Mouse (Mus musculus) neural tube, embryonic 11.5 days (tissue): ENCODE results near the gene Rtp1. TPM values are rescaled to one million over a fixed set of nuclear protein-coding genes. Genes with fewer than 3 reads are reported as not detected.

ENCODE experiments used
- ATAC-seq: fragments of 200-750 bp; cut with Nextera tagmentation; 2 replicates; pipeline ENCODE4 v1.8.0; 2017; ENCODE audit warnings: moderate number of reproducible peaks, mild to moderate bottlenecking, moderate TSS enrichment, moderate library complexity; ENCODE audit not compliant: insufficient read depth, low FRiP score, low TSS enrichment
- DNase-seq: peaks from one replicate; pipeline ENCODE4 v3.0.0-alpha.2; 2015; ENCODE audit warnings: low spot score
- H3K27ac ChIP-seq: fragments of 300-500 bp; sonication (generic); 2 replicates; pipeline ENCODE4 v1.5.1; 2014; ENCODE audit warnings: low read depth, mild to moderate bottlenecking, low read length
- H3K27me3 ChIP-seq: fragments of 300-500 bp; sonication (generic); 2 replicates; pipeline ENCODE4 v1.6.1; 2014; ENCODE audit warnings: mild to moderate bottlenecking, low read length, mixed read lengths; ENCODE audit not compliant: control insufficient read depth, insufficient read depth
- H3K36me3 ChIP-seq: fragments of 300-500 bp; sonication (generic); 2 replicates; pipeline ENCODE4 v1.6.1; 2014; ENCODE audit warnings: mild to moderate bottlenecking, low read length, moderate library complexity, mixed read lengths; ENCODE audit not compliant: control insufficient read depth, insufficient read depth
- H3K4me1 ChIP-seq: fragments of 300-500 bp; sonication (generic); 2 replicates; pipeline ENCODE4 v1.6.1; 2014; ENCODE audit warnings: low read length, mixed read lengths; ENCODE audit not compliant: control insufficient read depth, insufficient read depth
- H3K4me2 ChIP-seq: fragments of 300-500 bp; sonication (generic); 2 replicates; pipeline ENCODE4 v1.6.1; 2014; ENCODE audit warnings: low read depth, mild to moderate bottlenecking, moderate library complexity
- H3K4me3 ChIP-seq: fragments of 300-500 bp; sonication (generic); 2 replicates; pipeline ENCODE4 v1.5.1; 2014; ENCODE audit warnings: low read depth, low read length
- H3K9ac ChIP-seq: fragments of 300-500 bp; sonication (generic); 2 replicates; pipeline ENCODE4 v1.6.1; 2014; ENCODE audit warnings: mild to moderate bottlenecking, low read length
- H3K9me3 ChIP-seq: fragments of 300-500 bp; sonication (generic); 2 replicates; pipeline ENCODE4 v1.6.1; 2016; ENCODE audit warnings: low read length; ENCODE audit not compliant: control insufficient read depth
- WGBS: fragments of 180-500 bp; shearing (Covaris S2); extraction: QIAGEN DNeasy Blood & Tissue Kit; methylation state at CpG from one replicate; pipeline ENCODE4 v1.1.7; 2014; 5-methylcytosine and 5-hydroxymethylcytosine counted together
- polyA plus RNA-seq: library from polyadenylated mRNA; unstranded; fragments of >200 nt; fragmentation: Nextera tagmentation; extraction: Ambion mirVana; gene quantifications from 2 replicates; pipeline ENCODE4 v1.2.1, GENCODE M21; 2014

Gene Rtp1
- polyA plus RNA-seq, 1 experiment from 2014 or later: not detected

GRCm38 (mm10) chr16:23416261-23416656, 12.7 kb upstream of the Rtp1 start:
- Histone ChIP-seq H3K27ac (no peak overlapping the region), H3K4me2 (peak overlapping the region; percentile 27), H3K4me1 (peaks cover 2% of the 10 kb centered on the region; the same call in 1 of the 2 replicates), H3K9ac (no peak overlapping the region), H3K4me3 (no peak overlapping the region), H3K9me3 (no peaks in the 10 kb centered on the region), H3K27me3 (no peaks in the 10 kb centered on the region), H3K36me3 (no peaks in the 10 kb centered on the region)
- WGBS: 41% methylated on average over 10 of the region's 10 CpGs
- DNase-seq: peak; percentile 34
- no peak for ATAC-seq

DNA sequence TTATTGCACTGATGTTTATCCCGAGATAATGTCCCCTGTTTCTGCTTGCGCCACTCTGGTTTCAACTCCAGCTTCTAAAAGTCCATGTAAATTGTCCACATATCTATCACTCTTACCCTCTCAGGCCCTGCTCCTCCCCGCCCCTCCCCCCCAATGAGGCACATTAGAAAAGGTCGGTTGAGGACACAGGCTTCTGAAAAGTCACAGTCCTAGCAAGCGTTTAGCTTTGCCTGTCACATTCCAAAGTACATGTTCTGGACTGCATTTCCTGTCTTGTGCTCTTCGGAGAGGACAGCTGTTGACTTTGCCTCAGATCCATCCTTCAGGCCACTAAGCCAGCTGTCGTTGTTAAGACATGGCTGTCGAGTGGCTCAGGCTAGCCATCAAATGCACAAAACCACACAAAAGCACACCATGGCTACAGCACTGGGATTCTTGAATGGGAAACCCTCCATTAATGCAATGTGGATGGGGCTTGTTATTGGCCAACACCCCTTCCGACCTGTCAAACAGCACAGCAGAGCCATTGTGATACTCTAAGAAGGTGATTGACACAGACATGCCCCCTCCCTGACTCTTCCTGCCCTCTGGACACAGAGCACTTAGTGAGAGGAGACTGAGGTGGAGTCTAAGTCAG, 12.2 kb upstream of the Rtp1 start:
- Histone ChIP-seq H3K36me3 (no peaks in the 10 kb centered on the region), H3K4me3 (no peak overlapping the region), H3K27ac (no peak overlapping the region), H3K4me2 (peak overlapping the region; percentile 27), H3K4me1 (peaks cover 2% of the 10 kb centered on the region; the same call in 1 of the 2 replicates), H3K27me3 (no peaks in the 10 kb centered on the region), H3K9ac (no peak overlapping the region), H3K9me3 (no peaks in the 10 kb centered on the region)
- ATAC-seq (no peak), DNase-seq (no peak)
- 54% methylated on average over 9 of the region's 9 CpGs for WGBS

- no peak overlapping the region for H3K4me3 ChIP-seq
- ATAC-seq (no peak; the same call in 1 of the 2 replicates), DNase-seq (no peak)
- no peaks in the 10 kb centered on the region for H3K27me3 ChIP-seq
- no peak overlapping the region for H3K4me2 ChIP-seq
- peaks cover 2% of the 10 kb centered on the region; the same call in 1 of the 2 replicates for H3K4me1 ChIP-seq
- no peak overlapping the region for H3K9ac ChIP-seq
- 64% methylated on average over 13 of the region's 13 CpGs for WGBS
- no peak overlapping the region for H3K27ac ChIP-seq
- no peaks in the 10 kb centered on the region for H3K9me3 ChIP-seq
- H3K36me3 ChIP-seq: no peaks in the 10 kb centered on the region
Measured at GRCm38 (mm10) chr16:23417456-23418240, 11.3 kb upstream of the Rtp1 start.

DNA sequence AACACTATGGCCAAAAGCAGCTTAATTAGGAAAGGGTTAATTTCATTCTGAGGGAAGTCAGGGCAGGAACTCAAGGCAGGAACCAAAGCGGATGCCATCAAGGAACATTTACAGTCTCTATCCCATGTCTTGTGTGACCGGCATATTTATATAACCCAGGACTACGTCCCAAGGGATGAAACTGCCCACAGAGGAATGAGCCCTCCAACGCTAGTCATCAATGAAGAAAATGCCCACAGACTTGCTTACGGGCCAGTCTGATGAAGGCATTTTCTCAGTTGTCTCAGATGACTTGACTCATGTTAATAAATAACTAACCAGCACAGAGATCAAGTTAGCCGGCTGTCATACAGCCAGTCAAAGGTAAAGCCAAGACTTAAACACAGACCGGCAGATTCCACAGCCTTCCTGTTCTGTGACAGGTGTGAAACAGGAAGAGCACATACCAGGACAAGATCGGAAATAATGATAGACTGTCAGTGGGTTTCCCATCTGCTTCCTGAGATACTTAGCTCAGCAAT, 9.3 kb upstream of the Rtp1 start:
- Histone ChIP-seq H3K36me3 (no peaks in the 10 kb centered on the region), H3K27me3 (no peaks in the 10 kb centered on the region), H3K4me2 (no peak overlapping the region), H3K4me3 (no peak overlapping the region), H3K9ac (no peak overlapping the region), H3K27ac (no peak overlapping the region), H3K9me3 (no peaks in the 10 kb centered on the region), H3K4me1 (peaks cover 2% of the 10 kb centered on the region; the same call in 1 of the 2 replicates)
- no peak for ATAC-seq
- DNase-seq: no peak
- WGBS: 89% methylated on average over 8 of the region's 8 CpGs

DNA sequence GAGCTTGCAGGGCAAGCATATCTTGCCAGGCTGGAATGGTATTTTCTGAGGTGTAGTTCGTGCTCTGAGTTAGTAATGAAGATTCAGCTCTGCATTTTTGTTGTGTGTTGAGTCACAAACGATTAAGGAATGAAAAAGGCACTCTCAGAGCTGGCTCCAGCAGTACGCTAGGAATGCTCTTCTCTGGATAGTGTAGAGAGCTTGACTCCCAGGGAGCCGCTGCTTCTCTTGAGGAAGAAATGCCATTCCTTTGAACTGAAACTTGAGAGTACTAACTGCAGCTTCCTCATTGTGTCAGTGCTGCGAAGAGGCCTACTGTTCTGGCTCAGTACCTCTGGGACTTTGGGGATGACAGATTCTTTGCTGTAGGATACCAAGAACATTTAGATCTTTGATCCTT, 5.1 kb upstream of the Rtp1 start:
- DNase-seq: no peak
- no peak overlapping the region for H3K4me3 ChIP-seq
- H3K9ac ChIP-seq: no peak overlapping the region
- ATAC-seq: no peak
- no peak overlapping the region for H3K4me2 ChIP-seq
- no peak overlapping the region for H3K27ac ChIP-seq
- no peaks in the 10 kb centered on the region for H3K36me3 ChIP-seq
- H3K4me1 ChIP-seq: no peaks in the 10 kb centered on the region
- 76% methylated on average over 5 of the region's 5 CpGs for WGBS
- H3K9me3 ChIP-seq: no peaks in the 10 kb centered on the region
- H3K27me3 ChIP-seq: no peaks in the 10 kb centered on the region

DNA sequence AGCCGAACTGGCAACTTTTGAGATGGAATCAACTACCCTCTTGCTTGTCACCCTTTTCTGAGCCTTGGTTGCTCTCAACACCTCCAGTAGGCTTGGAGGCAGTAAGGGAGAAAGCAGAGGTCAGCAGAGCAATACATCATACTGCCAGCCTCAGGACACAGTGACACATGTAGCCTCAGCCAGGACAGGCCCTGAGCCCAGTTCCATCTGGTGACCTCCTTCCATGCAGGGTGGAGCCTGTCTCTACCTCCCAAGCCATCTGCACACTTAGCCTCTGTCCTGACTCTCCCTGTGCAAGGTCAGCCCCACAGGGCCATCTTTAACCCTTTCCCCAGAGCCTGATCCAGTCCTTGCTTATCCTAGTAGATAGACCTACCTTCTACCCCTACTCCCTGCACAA, 1.2 kb upstream of the Rtp1 start:
- no peaks in the 10 kb centered on the region for H3K36me3 ChIP-seq
- H3K9ac ChIP-seq: no peak overlapping the region
- no peaks in the 10 kb centered on the region for H3K9me3 ChIP-seq
- H3K27me3 ChIP-seq: no peaks in the 10 kb centered on the region
- H3K4me1 ChIP-seq: no peaks in the 10 kb centered on the region
- no peak for DNase-seq
- ATAC-seq: no peak
- no peak overlapping the region for H3K4me2 ChIP-seq
- WGBS: 83% methylated on average over 1 of the region's 1 CpGs
- no peak overlapping the region for H3K4me3 ChIP-seq
- H3K27ac ChIP-seq: no peak overlapping the region

GRCm38 (mm10) chr16:23429991-23430390, 1.1 kb downstream of the Rtp1 start:
- 92% methylated on average over 8 of the region's 8 CpGs for WGBS

DNA sequence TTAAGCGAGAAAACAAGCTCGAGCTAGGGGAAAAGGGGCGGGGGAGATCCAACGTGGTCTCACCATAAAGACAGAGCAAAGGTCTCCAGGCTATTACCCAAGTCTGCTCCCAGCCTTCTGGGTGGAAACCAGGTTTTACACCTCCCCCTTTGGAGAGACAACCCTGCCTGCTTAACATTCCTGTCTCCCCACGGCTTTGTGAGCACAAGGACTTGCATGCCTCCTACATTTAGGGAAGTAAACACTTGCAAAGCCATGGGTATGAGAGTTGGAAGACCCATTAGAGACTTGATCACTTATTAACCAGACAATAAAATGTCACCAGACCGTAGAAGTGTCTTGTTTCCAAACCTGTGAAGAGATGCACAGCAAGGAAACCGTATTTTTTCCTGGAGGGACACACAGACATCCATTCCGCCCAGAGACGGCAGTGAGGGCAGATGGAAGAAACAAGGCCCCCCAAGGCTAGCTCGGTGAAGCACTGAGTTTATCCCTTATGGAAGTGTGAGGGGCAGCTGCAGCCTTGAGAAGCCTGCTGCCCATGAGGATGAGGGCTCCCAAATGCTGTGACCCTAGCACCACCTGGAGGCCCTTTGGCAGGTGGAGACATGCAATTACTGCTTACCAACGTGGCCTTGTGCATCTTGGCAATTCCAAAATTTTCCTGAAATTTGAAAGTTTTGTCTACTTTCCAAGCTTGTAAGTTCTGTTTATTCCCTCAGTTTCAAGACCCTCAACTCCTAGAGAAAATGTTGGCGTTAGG, 8.7 kb downstream of the Rtp1 start:
- Histone ChIP-seq H3K27ac (no peak overlapping the region), H3K4me2 (no peak overlapping the region), H3K4me3 (no peak overlapping the region), H3K4me1 (no peaks in the 10 kb centered on the region), H3K9ac (no peak overlapping the region), H3K9me3 (no peaks in the 10 kb centered on the region), H3K36me3 (no peaks in the 10 kb centered on the region), H3K27me3 (no peaks in the 10 kb centered on the region)
- DNase-seq (no peak), ATAC-seq (no peak)
- WGBS: 55% methylated on average over 12 of the region's 12 CpGs

More at GRCm38 (mm10) chr16:23429991-23430390, 1.1 kb downstream of the Rtp1 start:
- Histone ChIP-seq H3K4me1 (no peaks in the 10 kb centered on the region), H3K36me3 (no peaks in the 10 kb centered on the region), H3K9ac (no peak overlapping the region), H3K4me3 (no peak overlapping the region), H3K27ac (no peak overlapping the region), H3K4me2 (no peak overlapping the region), H3K9me3 (no peaks in the 10 kb centered on the region), H3K27me3 (no peaks in the 10 kb centered on the region)
- no peak for DNase-seq
- no peak for ATAC-seq
